Mouse (Mus musculus) thymus, postnatal 0 days (tissue): ENCODE results near the gene Polg2. TPM values are rescaled to one million over a fixed set of nuclear protein-coding genes. Genes with fewer than 3 reads are reported as not detected.
"Not testable (repeated sequence)": the region's sequence is repeated elsewhere in the genome, so short reads cannot be mapped to it uniquely, and the experiment has no call there.

ENCODE experiments used
- DNase-seq: peaks from one replicate; pipeline ENCODE4 v3.0.0-alpha.2; 2015; ENCODE audit warnings: low spot score
- microRNA-seq: library from miRNA; unstranded; fragments of <30 nt; microRNA quantifications from one replicate; pipeline ENCODE4, GENCODE M21; 2016; ENCODE audit warnings: borderline number of aligned reads
- polyA plus RNA-seq: library from polyadenylated mRNA; unstranded; fragments of >200 nt; fragmentation: Nextera tagmentation; extraction: Ambion mirVana; gene quantifications from 2 replicates; pipeline ENCODE4 v1.2.1, GENCODE M21; 2015

Polg2 gene
- polyA plus RNA-seq, 1 experiment from 2014 or later = 19.1 TPM

DNA sequence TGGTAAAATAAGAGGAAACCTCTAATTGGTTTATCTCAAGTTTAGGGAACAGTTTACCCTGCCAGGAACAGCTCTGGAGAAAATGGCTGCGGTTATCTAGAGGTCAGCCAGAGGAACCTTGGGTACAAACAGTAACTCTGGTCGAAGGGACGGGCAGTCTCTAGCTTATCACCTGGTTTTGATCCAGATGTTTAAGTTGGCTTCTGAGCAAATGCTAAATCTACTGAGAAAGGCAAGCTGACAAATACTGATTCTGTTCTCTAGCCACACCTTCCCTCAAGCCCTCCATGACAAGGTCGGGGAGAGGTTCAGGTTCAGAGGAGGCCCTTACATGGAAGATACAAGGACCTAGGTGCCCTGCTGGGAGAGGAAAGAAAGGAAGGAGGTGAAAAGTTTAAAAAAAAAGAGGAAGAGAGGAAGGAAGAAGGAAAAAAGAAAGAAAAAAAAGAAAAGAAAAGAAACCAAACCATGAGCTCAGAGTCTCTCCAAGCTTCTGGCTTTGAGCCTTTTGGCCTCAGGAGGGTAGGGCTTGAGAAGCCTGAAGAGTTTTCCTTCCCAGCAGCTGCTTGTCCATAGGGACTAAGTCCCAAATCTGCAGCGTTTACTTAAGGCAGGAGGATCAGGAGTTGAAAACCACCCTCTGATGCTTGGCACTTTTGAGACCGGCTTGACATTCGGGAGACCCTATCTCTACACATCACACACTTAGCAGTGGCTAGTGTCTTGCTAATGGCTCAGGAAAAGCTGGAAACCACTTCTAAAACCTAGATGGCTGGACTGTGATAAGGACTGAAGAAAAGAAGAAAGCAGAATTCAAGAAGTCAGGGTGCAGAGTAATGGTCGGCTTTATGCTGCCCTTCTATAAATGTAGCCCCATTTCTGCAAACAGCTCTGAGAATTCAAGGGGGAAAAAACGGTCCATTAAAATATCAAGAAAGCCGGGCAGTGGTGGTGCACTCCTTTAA, 50.7 kb downstream of the Polg2 start:
- DNase-seq = no peak

DNA sequence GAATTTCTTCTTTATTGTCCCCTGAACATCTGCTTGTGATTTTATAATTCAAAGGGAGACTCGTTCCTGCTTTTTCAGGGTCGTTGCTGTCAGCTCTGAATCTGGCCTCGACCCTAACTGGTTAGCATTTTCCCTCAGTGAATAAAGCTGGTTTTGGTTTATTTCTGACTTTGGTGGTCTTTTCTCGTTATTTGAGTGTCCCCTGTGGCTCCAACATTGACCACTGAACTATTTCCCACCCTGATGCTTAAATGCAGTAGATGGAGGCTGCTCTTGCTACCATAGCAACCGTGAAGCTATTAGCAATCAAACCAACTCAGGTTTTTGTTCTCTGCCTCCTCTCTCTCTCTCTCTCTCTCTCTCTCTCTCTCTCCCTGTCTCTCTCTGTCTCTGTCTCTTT, 51.4 kb downstream of the Polg2 start:
- DNase-seq = no peak

GRCm38 (mm10) chr11:106724916-106725235, 54.5 kb downstream of the Polg2 start:
- DNase-seq = not testable (repeated sequence)

GRCm38 (mm10) chr11:106724176-106724915, 55.0 kb downstream of the Polg2 start:
- DNase-seq = no peak

DNA sequence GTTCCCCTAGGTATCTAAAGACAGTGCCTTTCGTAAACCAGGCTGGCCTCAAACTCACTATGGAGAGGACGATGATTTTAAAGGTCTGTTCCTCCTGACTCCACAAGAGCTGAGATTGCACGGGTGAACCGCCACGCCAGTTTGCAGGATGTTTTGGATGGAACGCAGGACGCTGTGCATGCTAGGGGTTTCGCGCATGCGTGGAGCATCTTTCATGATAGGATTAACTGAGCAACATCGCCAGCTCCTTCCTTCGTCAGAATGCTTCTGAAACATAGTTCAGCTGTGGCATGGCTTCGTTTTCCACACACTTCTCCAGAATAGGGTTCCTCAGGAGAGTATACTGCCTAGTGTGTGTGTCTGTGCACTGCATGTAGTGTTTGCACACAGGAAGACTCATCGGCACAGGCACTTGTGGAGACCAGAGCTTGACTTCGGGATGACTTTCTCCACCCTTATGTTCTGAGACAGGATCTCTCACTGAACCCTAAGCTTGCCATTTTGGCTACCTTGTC, 55.7 kb downstream of the Polg2 start:
- DNase-seq = no peak

GRCm38 (mm10) chr11:106722831-106723361, 56.4 kb downstream of the Polg2 start:
- DNase-seq = no peak

- no peak for DNase-seq
Measured at GRCm38 (mm10) chr11:106720379-106720778, 59.0 kb downstream of the Polg2 start.

Small RNAs within 50 kb of the gene (microRNA-seq; reads per million reads assigned to microRNA genes)
- gene Gm25994 (not detected), gene Mir3064 (7.5 reads per million, percentile 13 among the genes with 10 or more reads in this experiment)

Other genes starting within 250 kb of the Polg2 start
- gene Tex2, start 166.1 kb downstream of the Polg2 start, polyA plus RNA-seq = 7.0 and 7.2 TPM in 2 replicates
- 60.8 and 61.8 TPM in 2 replicates for gene Pecam1, start 28.9 kb downstream of the Polg2 start, polyA plus RNA-seq
- gene Milr1, start 28.3 kb downstream of the Polg2 start, polyA plus RNA-seq = 8.2 and 11.4 TPM in 2 replicates
- gene Ddx5, start 9.6 kb upstream of the Polg2 start, polyA plus RNA-seq = 417 and 435 TPM in 2 replicates
- 20.7 and 23.6 TPM in 2 replicates for gene Cep95, start 9.7 kb upstream of the Polg2 start, polyA plus RNA-seq
- gene Smurf2, start 141.2 kb upstream of the Polg2 start, polyA plus RNA-seq = 7.3 and 8.7 TPM in 2 replicates
- 427 and 439 TPM in 2 replicates for gene Kpna2, start 220.0 kb upstream of the Polg2 start, polyA plus RNA-seq
- 2.2 and 2.8 TPM in 2 replicates for gene 1810010H24Rik, start 246.1 kb upstream of the Polg2 start, polyA plus RNA-seq